Mouse (Mus musculus): ENCODE measurements at regions not wholly inside any gene's neighbourhood (a gene's known extent, or its start where the extent isn't known, plus 50 kb on each side); places are given as distances from the start of the nearest gene placed in this dataset.

GRCm38 (mm10) chr4:9035350-9035749, 796.5 kb upstream of the Car8 start:
- no peak overlapping the region for H3K27ac ChIP-seq (ENCODE audit: insufficient read depth, low read depth, low read length)
- 95% methylated on average over 4 of the region's 4 CpGs for WGBS

GRCm38 (mm10) chr4:9034280-9034679, 795.4 kb upstream of the Car8 start:
- Histone ChIP-seq H3K4me1 (ENCODE audit: control insufficient read depth, insufficient read depth, low read length) (no peaks in the 10 kb centered on the region), H3K4me3 (ENCODE audit: insufficient read depth, low read depth, low read length) (no peak overlapping the region), H3K27ac (ENCODE audit: insufficient read depth, low read depth, low read length) (no peak overlapping the region)
- TF ChIP-seq POLR2A (IDR thresholded peaks at IDR 0.05; ENCODE audit: insufficient read depth, low read depth, low read length) = no peak
- TF ChIP-seq CTCF (IDR thresholded peaks at IDR 0.05; ENCODE audit: insufficient read depth, low read depth, low read length) = no peak
- 92% methylated on average over 4 of the region's 4 CpGs for WGBS

More at GRCm38 (mm10) chr4:9035350-9035749, 796.5 kb upstream of the Car8 start:
- no peak for TF ChIP-seq CTCF (IDR thresholded peaks at IDR 0.05; ENCODE audit: insufficient read depth, low read depth, low read length)
- TF ChIP-seq POLR2A (IDR thresholded peaks at IDR 0.05; ENCODE audit: insufficient read depth, low read depth, low read length) = no peak
- no peaks in the 10 kb centered on the region for H3K4me1 ChIP-seq (ENCODE audit: control insufficient read depth, insufficient read depth, low read length)
- no peak overlapping the region for H3K4me3 ChIP-seq (ENCODE audit: insufficient read depth, low read depth, low read length)

GRCm38 (mm10) chr4:9033106-9033642, 794.3 kb upstream of the Car8 start:
- H3K27ac ChIP-seq (ENCODE audit: insufficient read depth, low read depth, low read length) = no peak overlapping the region
- TF ChIP-seq CTCF (IDR thresholded peaks at IDR 0.05; ENCODE audit: insufficient read depth, low read depth, low read length) = no peak
- TF ChIP-seq POLR2A (IDR thresholded peaks at IDR 0.05; ENCODE audit: insufficient read depth, low read depth, low read length) = no peak
- H3K4me1 ChIP-seq (ENCODE audit: control insufficient read depth, insufficient read depth, low read length) = peaks cover 3% of the 10 kb centered on the region; the same call in 1 of the 2 replicates
- H3K4me3 ChIP-seq (ENCODE audit: insufficient read depth, low read depth, low read length) = no peak overlapping the region
- WGBS = 95% methylated on average over 6 of the region's 6 CpGs

GRCm38 (mm10) chr4:9031634-9032033, 792.8 kb upstream of the Car8 start:
- H3K4me1 ChIP-seq (ENCODE audit: control insufficient read depth, insufficient read depth, low read length) = peaks cover 9% of the 10 kb centered on the region
- 83% methylated on average over 6 of the region's 6 CpGs for WGBS
- TF ChIP-seq CTCF (IDR thresholded peaks at IDR 0.05; ENCODE audit: insufficient read depth, low read depth, low read length) (no peak), POLR2A (IDR thresholded peaks at IDR 0.05; ENCODE audit: insufficient read depth, low read depth, low read length) (no peak)
- H3K4me3 ChIP-seq (ENCODE audit: insufficient read depth, low read depth, low read length) = no peak overlapping the region
- no peak overlapping the region for H3K27ac ChIP-seq (ENCODE audit: insufficient read depth, low read depth, low read length)

- H3K4me3 ChIP-seq (ENCODE audit: insufficient read depth, low read depth, low read length) = no peak overlapping the region
- 23% methylated on average over 6 of the region's 6 CpGs for WGBS
- TF ChIP-seq POLR2A (IDR thresholded peaks at IDR 0.05; ENCODE audit: insufficient read depth, low read depth, low read length) (no peak), CTCF (IDR thresholded peaks at IDR 0.05; ENCODE audit: insufficient read depth, low read depth, low read length) (no peak)
- peaks cover 11% of the 10 kb centered on the region for H3K4me1 ChIP-seq (ENCODE audit: control insufficient read depth, insufficient read depth, low read length)
- no peak overlapping the region for H3K27ac ChIP-seq (ENCODE audit: insufficient read depth, low read depth, low read length)
Observed at GRCm38 (mm10) chr4:9028946-9029345, 790.1 kb upstream of the Car8 start.

GRCm38 (mm10) chr4:9028475-9028874, 789.6 kb upstream of the Car8 start:
- peak overlapping the region; percentile 30 for H3K4me3 ChIP-seq (ENCODE audit: insufficient read depth, low read depth, low read length)
- peaks cover 11% of the 10 kb centered on the region for H3K4me1 ChIP-seq (ENCODE audit: control insufficient read depth, insufficient read depth, low read length)
- TF ChIP-seq CTCF (IDR thresholded peaks at IDR 0.05; ENCODE audit: insufficient read depth, low read depth, low read length) = no peak
- TF ChIP-seq POLR2A (IDR thresholded peaks at IDR 0.05; ENCODE audit: insufficient read depth, low read depth, low read length) = no peak
- WGBS = 1% methylated on average over 12 of the region's 12 CpGs
- no peak overlapping the region for H3K27ac ChIP-seq (ENCODE audit: insufficient read depth, low read depth, low read length)

- TF ChIP-seq CTCF (IDR thresholded peaks at IDR 0.05; ENCODE audit: insufficient read depth, low read depth, low read length) = peak; percentile 84
- no peak for TF ChIP-seq POLR2A (IDR thresholded peaks at IDR 0.05; ENCODE audit: insufficient read depth, low read depth, low read length)
- no peak overlapping the region for H3K27ac ChIP-seq (ENCODE audit: insufficient read depth, low read depth, low read length)
- WGBS = under 1% methylated on average over 30 of the region's 30 CpGs
- H3K4me1 ChIP-seq (ENCODE audit: control insufficient read depth, insufficient read depth, low read length) = peaks cover 11% of the 10 kb centered on the region
- peak overlapping the region; percentile 53 for H3K4me3 ChIP-seq (ENCODE audit: insufficient read depth, low read depth, low read length)
Observed at GRCm38 (mm10) chr4:9027798-9028404, 789.1 kb upstream of the Car8 start.

GRCm38 (mm10) chr4:9027383-9027782, 788.5 kb upstream of the Car8 start:
- no peak overlapping the region for H3K27ac ChIP-seq (ENCODE audit: insufficient read depth, low read depth, low read length)
- peaks cover 11% of the 10 kb centered on the region for H3K4me1 ChIP-seq (ENCODE audit: control insufficient read depth, insufficient read depth, low read length)
- no peak for TF ChIP-seq POLR2A (IDR thresholded peaks at IDR 0.05; ENCODE audit: insufficient read depth, low read depth, low read length)
- 8% methylated on average over 7 of the region's 7 CpGs for WGBS
- H3K4me3 ChIP-seq (ENCODE audit: insufficient read depth, low read depth, low read length) = no peak overlapping the region

- Histone ChIP-seq H3K4me3 (ENCODE audit: insufficient read depth, low read depth, low read length) (no peak overlapping the region), H3K27ac (ENCODE audit: insufficient read depth, low read depth, low read length) (no peak overlapping the region), H3K4me1 (ENCODE audit: control insufficient read depth, insufficient read depth, low read length) (peaks cover 11% of the 10 kb centered on the region)
- WGBS = 20% methylated on average over 16 of the region's 16 CpGs
- TF ChIP-seq POLR2A (IDR thresholded peaks at IDR 0.05; ENCODE audit: insufficient read depth, low read depth, low read length) (no peak), CTCF (IDR thresholded peaks at IDR 0.05; ENCODE audit: insufficient read depth, low read depth, low read length) (no peak)
Observed at GRCm38 (mm10) chr4:9026841-9027240, 788.0 kb upstream of the Car8 start.
